Mouse (Mus musculus): ENCODE measurements around the gene Gm10309. TPM values are rescaled to one million over a fixed set of nuclear protein-coding genes. Genes with fewer than 3 reads are reported as not detected.

Gene Gm10309
- polyA plus RNA-seq, 1 experiment from 2014 or later, result 0.25 TPM

- Histone ChIP-seq H3K9me3 (no peaks in the 10 kb centered on the region), H3K4me3 (no peak overlapping the region), H3K36me3 (no peaks in the 10 kb centered on the region), H3K9ac (peak overlapping the region; percentile 71), H3K4me2 (peak overlapping the region; percentile 61), H3K27me3 (replicated peaks) (no peaks in the 10 kb centered on the region), H3K27ac (replicated peaks) (peak overlapping the region; percentile 91), H3K4me1 (peaks cover 61% of the 10 kb centered on the region)
- ATAC-seq (ENCODE audit: extremely low read depth, insufficient number of reproducible peaks, low FRiP score, low TSS enrichment), result no peak
- WGBS, result 44% methylated on average over 5 of the region's 5 CpGs
Measured at GRCm38 (mm10) chr17:86467967-86468366, 37.1 kb downstream of the Gm10309 start.

- H3K4me3 ChIP-seq, result peak overlapping the region; percentile 13; the same call in 1 of the 2 replicates
- no peak for ATAC-seq (ENCODE audit: extremely low read depth, insufficient number of reproducible peaks, low FRiP score, low TSS enrichment)
Measured at GRCm38 (mm10) chr17:86467291-86467898, 37.6 kb downstream of the Gm10309 start.

GRCm38 (mm10) chr17:86466871-86467270 is 38.2 kb downstream of the Gm10309 start:
- H3K36me3 ChIP-seq, result no peaks in the 10 kb centered on the region
- H3K9ac ChIP-seq, result peak overlapping the region; percentile 71
- no peaks in the 10 kb centered on the region for H3K9me3 ChIP-seq
- H3K4me3 ChIP-seq, result peak overlapping the region; percentile 13; the same call in 1 of the 2 replicates
- peak overlapping the region; percentile 61 for H3K4me2 ChIP-seq
- peaks cover 61% of the 10 kb centered on the region for H3K4me1 ChIP-seq
- H3K27me3 ChIP-seq (replicated peaks), result no peaks in the 10 kb centered on the region
- peak overlapping the region; percentile 91 for H3K27ac ChIP-seq (replicated peaks)
- WGBS, result 10% methylated on average over 7 of the region's 7 CpGs
- no peak for ATAC-seq (ENCODE audit: extremely low read depth, insufficient number of reproducible peaks, low FRiP score, low TSS enrichment)

More at GRCm38 (mm10) chr17:86467291-86467898, 37.6 kb downstream of the Gm10309 start:
- peak overlapping the region; percentile 71 for H3K9ac ChIP-seq
- peak overlapping the region; percentile 61 for H3K4me2 ChIP-seq
- H3K9me3 ChIP-seq, result no peaks in the 10 kb centered on the region
- H3K36me3 ChIP-seq, result no peaks in the 10 kb centered on the region
- 11% methylated on average over 10 of the region's 10 CpGs for WGBS
- H3K27ac ChIP-seq (replicated peaks), result peak overlapping the region; percentile 91
- H3K27me3 ChIP-seq (replicated peaks), result no peaks in the 10 kb centered on the region
- peaks cover 61% of the 10 kb centered on the region for H3K4me1 ChIP-seq

- H3K4me1 ChIP-seq, result peaks cover 57% of the 10 kb centered on the region
- no peak for ATAC-seq (ENCODE audit: extremely low read depth, insufficient number of reproducible peaks, low FRiP score, low TSS enrichment)
- no peak overlapping the region for H3K4me3 ChIP-seq
- H3K36me3 ChIP-seq, result no peaks in the 10 kb centered on the region
- H3K9me3 ChIP-seq, result no peaks in the 10 kb centered on the region
- peak overlapping the region; percentile 71 for H3K9ac ChIP-seq
- no peak overlapping the region for H3K4me2 ChIP-seq
- H3K27me3 ChIP-seq (replicated peaks), result no peaks in the 10 kb centered on the region
- peak overlapping the region; percentile 91 for H3K27ac ChIP-seq (replicated peaks)
- 71% methylated on average over 7 of the region's 7 CpGs for WGBS
Measured at GRCm38 (mm10) chr17:86466412-86466811, 38.6 kb downstream of the Gm10309 start.

GRCm38 (mm10) chr17:86465865-86466264 is 39.2 kb downstream of the Gm10309 start:
- peaks cover 56% of the 10 kb centered on the region for H3K4me1 ChIP-seq
- H3K9ac ChIP-seq, result no peak overlapping the region
- H3K27me3 ChIP-seq (replicated peaks), result no peaks in the 10 kb centered on the region
- H3K36me3 ChIP-seq, result no peaks in the 10 kb centered on the region
- no peak overlapping the region for H3K4me2 ChIP-seq
- no peak overlapping the region for H3K4me3 ChIP-seq
- H3K27ac ChIP-seq (replicated peaks), result no peak overlapping the region
- 90% methylated on average over 13 of the region's 13 CpGs for WGBS
- no peaks in the 10 kb centered on the region for H3K9me3 ChIP-seq
- no peak for ATAC-seq (ENCODE audit: extremely low read depth, insufficient number of reproducible peaks, low FRiP score, low TSS enrichment)

GRCm38 (mm10) chr17:86464689-86465363 is 40.2 kb downstream of the Gm10309 start:
- no peaks in the 10 kb centered on the region for H3K9me3 ChIP-seq
- no peak overlapping the region for H3K4me3 ChIP-seq
- H3K27me3 ChIP-seq (replicated peaks), result no peaks in the 10 kb centered on the region
- no peak for ATAC-seq (ENCODE audit: extremely low read depth, insufficient number of reproducible peaks, low FRiP score, low TSS enrichment)
- H3K4me1 ChIP-seq, result peaks cover 53% of the 10 kb centered on the region
- no peak overlapping the region for H3K27ac ChIP-seq (replicated peaks)
- H3K4me2 ChIP-seq, result no peak overlapping the region
- 77% methylated on average over 16 of the region's 16 CpGs for WGBS
- no peaks in the 10 kb centered on the region for H3K36me3 ChIP-seq
- no peak overlapping the region for H3K9ac ChIP-seq

GRCm38 (mm10) chr17:86464197-86464596 is 40.8 kb downstream of the Gm10309 start:
- ATAC-seq (ENCODE audit: extremely low read depth, insufficient number of reproducible peaks, low FRiP score, low TSS enrichment), result no peak
- Histone ChIP-seq H3K27ac (replicated peaks) (no peak overlapping the region), H3K4me1 (peaks cover 51% of the 10 kb centered on the region), H3K27me3 (replicated peaks) (no peaks in the 10 kb centered on the region), H3K36me3 (no peaks in the 10 kb centered on the region), H3K9me3 (no peaks in the 10 kb centered on the region), H3K4me2 (no peak overlapping the region), H3K9ac (no peak overlapping the region), H3K4me3 (no peak overlapping the region)
- 92% methylated on average over 8 of the region's 8 CpGs for WGBS

GRCm38 (mm10) chr17:86463369-86463768 is 41.7 kb downstream of the Gm10309 start:
- no peak for ATAC-seq (ENCODE audit: extremely low read depth, insufficient number of reproducible peaks, low FRiP score, low TSS enrichment)
- WGBS, result 65% methylated on average over 3 of the region's 3 CpGs
- no peak overlapping the region for H3K4me3 ChIP-seq
- H3K9ac ChIP-seq, result no peak overlapping the region
- H3K9me3 ChIP-seq, result no peaks in the 10 kb centered on the region
- no peak overlapping the region for H3K4me2 ChIP-seq
- H3K27me3 ChIP-seq (replicated peaks), result no peaks in the 10 kb centered on the region
- no peaks in the 10 kb centered on the region for H3K36me3 ChIP-seq
- peaks cover 44% of the 10 kb centered on the region for H3K4me1 ChIP-seq
- no peak overlapping the region for H3K27ac ChIP-seq (replicated peaks)

- 60% methylated on average over 17 of the region's 17 CpGs for WGBS
- H3K4me2 ChIP-seq, result no peak overlapping the region
- ATAC-seq (ENCODE audit: extremely low read depth, insufficient number of reproducible peaks, low FRiP score, low TSS enrichment), result no peak
- peak overlapping the region; percentile 37 for H3K27ac ChIP-seq (replicated peaks)
- H3K4me3 ChIP-seq, result no peak overlapping the region
- H3K4me1 ChIP-seq, result peaks cover 36% of the 10 kb centered on the region
- H3K36me3 ChIP-seq, result no peaks in the 10 kb centered on the region
- peak overlapping the region; percentile 2; the same call in 1 of the 2 replicates for H3K9ac ChIP-seq
- H3K9me3 ChIP-seq, result no peaks in the 10 kb centered on the region
- H3K27me3 ChIP-seq (replicated peaks), result no peaks in the 10 kb centered on the region
Measured at GRCm38 (mm10) chr17:86460645-86461430, 44.2 kb downstream of the Gm10309 start.

GRCm38 (mm10) chr17:86458302-86458980 is 46.6 kb downstream of the Gm10309 start:
- Histone ChIP-seq H3K9ac (no peak overlapping the region), H3K4me2 (no peak overlapping the region), H3K27me3 (replicated peaks) (no peaks in the 10 kb centered on the region), H3K4me1 (peaks cover 36% of the 10 kb centered on the region), H3K36me3 (no peaks in the 10 kb centered on the region), H3K9me3 (no peaks in the 10 kb centered on the region), H3K27ac (replicated peaks) (no peak overlapping the region), H3K4me3 (no peak overlapping the region)
- no peak for ATAC-seq (ENCODE audit: extremely low read depth, insufficient number of reproducible peaks, low FRiP score, low TSS enrichment)
- WGBS, result 84% methylated on average over 11 of the region's 11 CpGs

- no peak overlapping the region for H3K4me2 ChIP-seq
- no peak overlapping the region for H3K4me3 ChIP-seq
- H3K9ac ChIP-seq, result no peak overlapping the region
- H3K9me3 ChIP-seq, result no peaks in the 10 kb centered on the region
- ATAC-seq (ENCODE audit: extremely low read depth, insufficient number of reproducible peaks, low FRiP score, low TSS enrichment), result no peak; the same call in 1 of the 2 replicates
- no peaks in the 10 kb centered on the region for H3K27me3 ChIP-seq (replicated peaks)
- no peaks in the 10 kb centered on the region for H3K36me3 ChIP-seq
- H3K27ac ChIP-seq (replicated peaks), result peak overlapping the region; percentile 44
- WGBS, result 38% methylated on average over 6 of the region's 6 CpGs
- peaks cover 43% of the 10 kb centered on the region for H3K4me1 ChIP-seq
Measured at GRCm38 (mm10) chr17:86456512-86456911, 48.5 kb downstream of the Gm10309 start.

Measured in heart, embryonic 13.5 days (tissue).